Mouse (Mus musculus) MEL (cell line): Measurements from ENCODE around the gene Rcan2.

Experiments
- CHD1 ChIP-seq: IDR thresholded peaks from 2 replicates; pipeline ENCODE4 v1.6.1; 2012; ENCODE audit warnings: low read depth, mild to moderate bottlenecking, inconsistent platforms, low read length, improper control_type of control experiment
- CTCF ChIP-seq, 3 experiments: IDR thresholded peaks in 2 of 3; conservative IDR thresholded peaks in 1 of 3; 2 replicates each; pipeline ENCODE4 v1.5.1; 2011 to 2012; ENCODE audit warnings: low read length in 3 of 3, low read depth in 2 of 3, mild to moderate bottlenecking in 2 of 3, improper control_type of control experiment in 1 of 3, inconsistent platforms in 1 of 3, mixed read lengths in 1 of 3, moderate library complexity in 1 of 3; ENCODE audit not compliant: control insufficient read depth in 1 of 3, insufficient read depth in 1 of 3, poor library complexity in 1 of 3, severe bottlenecking in 1 of 3
- HCFC1 ChIP-seq: IDR thresholded peaks from 2 replicates; pipeline ENCODE4 v1.6.1; 2012; ENCODE audit warnings: low read depth, mild to moderate bottlenecking, inconsistent platforms, low read length, improper control_type of control experiment, moderate library complexity
- MAX ChIP-seq: IDR thresholded peaks from 2 replicates; pipeline ENCODE4 v1.6.1; 2011; ENCODE audit warnings: low read length, improper control_type of control experiment
- MEF2A ChIP-seq: IDR thresholded peaks from 2 replicates; pipeline ENCODE4 v1.6.1; 2014; ENCODE audit warnings: low read depth, mild to moderate bottlenecking, inconsistent platforms, low read length, improper control_type of control experiment; ENCODE audit not compliant: poor library complexity, insufficient replicate concordance, severe bottlenecking; ENCODE audit errors: extremely low read depth
- MYC ChIP-seq: IDR thresholded peaks from 2 replicates; pipeline ENCODE4 v1.6.1; 2011; ENCODE audit warnings: low read depth, mild to moderate bottlenecking, low read length, improper control_type of control experiment, moderate library complexity
- NELFE ChIP-seq: IDR thresholded peaks from 2 replicates; pipeline ENCODE4 v1.6.1; 2011; ENCODE audit warnings: low read depth, low read length, improper control_type of control experiment
- POLR2A ChIP-seq, 2 experiments: IDR thresholded peaks; 2 replicates each; pipeline ENCODE4 v1.6.1; 2011 to 2012; ENCODE audit warnings: low read length in 2 of 2, mild to moderate bottlenecking in 2 of 2, control low read depth in 1 of 2, improper control_type of control experiment in 1 of 2, low read depth in 1 of 2, moderate library complexity in 1 of 2; ENCODE audit not compliant: control insufficient read depth in 1 of 2, insufficient read depth in 1 of 2, poor library complexity in 1 of 2
- SMC3 ChIP-seq: IDR thresholded peaks from 2 replicates; pipeline ENCODE4 v1.6.1; 2011; ENCODE audit warnings: low read depth, low read length, improper control_type of control experiment
- TAL1 ChIP-seq: IDR thresholded peaks from 2 replicates; pipeline ENCODE4 v1.6.1; 2012; ENCODE audit warnings: mild to moderate bottlenecking, inconsistent platforms, low read length, moderate library complexity, mixed read lengths
- TBP ChIP-seq: IDR thresholded peaks from 2 replicates; pipeline ENCODE4 v1.8.0; 2011; ENCODE audit warnings: low read depth, low read length, improper control_type of control experiment
- UBTF ChIP-seq: IDR thresholded peaks from 2 replicates; pipeline ENCODE4 v1.6.1; 2012; ENCODE audit warnings: low read depth, mild to moderate bottlenecking, inconsistent platforms, low read length, improper control_type of control experiment, moderate library complexity, borderline replicate concordance; ENCODE audit not compliant: insufficient read depth

- TF ChIP-seq HCFC1 (no peak), MYC (no peak), SMC3 (no peak), NELFE (no peak), POLR2A (IDR thresholded peaks at IDR 0.05; ENCODE audit: control insufficient read depth in 1 of 2, insufficient read depth in 1 of 2, low read depth in 1 of 2, low read length in 2 of 2, poor library complexity in 1 of 2) (no peak), TAL1 (no peak), CTCF (IDR thresholded peaks at IDR 0.05 in 2 of 3, conservative IDR thresholded peaks at IDR 0.05 in 1 of 3; ENCODE audit: control insufficient read depth in 1 of 3, insufficient read depth in 1 of 3, low read depth in 2 of 3, low read length in 3 of 3, poor library complexity in 1 of 3, severe bottlenecking in 1 of 3) (no peak), CHD1 (no peak), UBTF (no peak), MAX (no peak), MEF2A (no peak), TBP (no peak)
These were observed 225.6 kb downstream of the Rcan2 start for GRCm38 (mm10) chr17:44026786-44027185.
